Mouse (Mus musculus): Measurements from ENCODE around the gene Ntrk2.

GRCm38 (mm10) chr13:59095811-59096391, 289.5 kb downstream of the Ntrk2 start:
- TF ChIP-seq CTCF (IDR thresholded peaks at IDR 0.05; ENCODE audit: low read depth, low read length): no peak
- TF ChIP-seq TAL1 (conservative IDR thresholded peaks at IDR 0.05; ENCODE audit: low read depth, low read length): no peak
- no peak for TF ChIP-seq GATA1 (IDR thresholded peaks at IDR 0.05; ENCODE audit: borderline replicate concordance, low read length)
- no peak for TF ChIP-seq GATA2 (IDR thresholded peaks at IDR 0.05; ENCODE audit: borderline replicate concordance, low read depth, low read length)
- no peak for TF ChIP-seq POLR2AphosphoS5 (IDR thresholded peaks at IDR 0.05; ENCODE audit: insufficient replicate concordance, low read depth, low read length)
